Mouse (Mus musculus) lung, adult 2 months (tissue): ENCODE results near the gene Mob3a. TPM values are rescaled to one million over a fixed set of nuclear protein-coding genes. Genes with fewer than 3 reads are reported as not detected.
A peak's percentile ranks its signal among the peaks of the same experiment; 100 is the strongest.

ENCODE experiments used
- DNase-seq: peaks from one replicate; pipeline ENCODE4 v3.0.0; 2022
- H3K4me1 ChIP-seq: fragments of 200-500 bp; 2 replicates; pipeline ENCODE4 v1.6.1; 2011; ENCODE audit warnings: low read length; ENCODE audit not compliant: control insufficient read depth, insufficient read depth
- H3K4me3 ChIP-seq: fragments of 200-500 bp; replicated peaks from 2 replicates; pipeline ENCODE3; 2011; ENCODE audit warnings: low read depth, mild to moderate bottlenecking, control low read depth, low read length; ENCODE audit errors: extremely low read depth
- CTCF ChIP-seq: fragments of 200-500 bp; IDR thresholded peaks from 2 replicates; pipeline ENCODE4 v1.5.1; 2011; ENCODE audit warnings: mild to moderate bottlenecking, low read length, control low read depth; ENCODE audit not compliant: insufficient read depth
- POLR2A ChIP-seq: fragments of 200-500 bp; IDR thresholded peaks from 2 replicates; pipeline ENCODE4 v1.6.1; 2011; ENCODE audit warnings: low read depth, mild to moderate bottlenecking, control low read depth, low read length, borderline replicate concordance; ENCODE audit errors: extremely low read depth
- WGBS: fragments of 180-500 bp; shearing (Covaris S2); methylation state at CpG from one replicate; pipeline ENCODE4 v1.1.7; 2018; 5-methylcytosine and 5-hydroxymethylcytosine counted together
- polyA plus RNA-seq: library from polyadenylated mRNA; depleted of rRNA; stranded (reverse); fragments of >200 nt; gene quantifications from 2 replicates; pipeline ENCODE4 v1.2.3, GENCODE M21; 2012; rRNA removed

The Mob3a gene
- 51.5 and 52.4 TPM in 2 replicates for polyA plus RNA-seq

DNA sequence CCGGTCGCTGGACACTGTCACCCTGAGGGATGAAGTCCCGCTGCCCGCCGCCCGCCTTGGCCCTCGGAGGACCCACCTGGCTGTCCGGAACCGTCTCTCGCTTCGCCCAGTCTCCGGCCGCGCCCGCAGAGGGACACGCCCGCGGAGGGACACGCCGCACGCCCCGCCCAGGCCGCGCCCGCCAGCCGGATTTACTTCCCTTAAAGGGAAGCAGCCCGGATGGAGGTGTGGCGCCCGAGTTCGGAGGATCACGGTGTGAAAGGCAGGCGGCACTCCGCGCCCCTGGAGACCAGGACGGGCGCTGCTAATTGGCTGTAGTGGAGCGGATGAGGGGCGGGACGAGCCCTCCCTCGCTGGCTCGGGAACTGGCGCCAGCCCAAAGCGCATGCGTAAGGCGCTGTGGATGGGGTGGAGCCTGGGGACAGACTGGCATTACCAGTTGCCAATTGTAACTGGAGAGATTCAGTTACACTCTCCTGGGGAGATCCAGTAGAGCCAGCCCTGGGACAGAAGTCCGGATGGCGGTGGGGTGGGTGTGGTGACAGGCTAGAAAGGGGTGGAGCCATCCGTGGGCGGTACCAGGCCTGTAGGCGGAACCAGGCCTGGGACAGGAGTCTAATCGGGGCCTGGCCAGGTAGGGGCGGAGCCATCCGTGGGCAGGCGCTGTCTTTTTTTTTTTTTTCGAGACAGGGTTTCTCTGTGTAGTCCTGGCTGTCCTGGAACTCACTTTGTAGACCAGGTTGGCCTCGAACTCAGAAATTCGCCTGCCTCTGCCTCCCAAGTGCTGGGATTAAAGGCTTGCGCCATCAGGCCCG is at the start of gene Mob3a, which contains the start of gene Izumo4:
Gene Mob3a (minus strand): TSS at position 257 of the 815 bp plus-strand sequence.
Gene Izumo4 (plus strand): TSS at position 464 of the 815 bp plus-strand sequence.
- TF ChIP-seq POLR2A, result peak; percentile 46; the same call in 1 of the 2 replicates
- no peak for TF ChIP-seq CTCF
- peak; percentile 98 for DNase-seq
- Histone ChIP-seq H3K4me3 (peak within 1 kb of the TSS; percentile 91), H3K4me1 (0 out of 2 replicates have a peak, but pooled peaks cover 7% of the 10 kb centered on the region)
- WGBS, result under 1% methylated on average over 59 of the region's 59 CpGs

DNA sequence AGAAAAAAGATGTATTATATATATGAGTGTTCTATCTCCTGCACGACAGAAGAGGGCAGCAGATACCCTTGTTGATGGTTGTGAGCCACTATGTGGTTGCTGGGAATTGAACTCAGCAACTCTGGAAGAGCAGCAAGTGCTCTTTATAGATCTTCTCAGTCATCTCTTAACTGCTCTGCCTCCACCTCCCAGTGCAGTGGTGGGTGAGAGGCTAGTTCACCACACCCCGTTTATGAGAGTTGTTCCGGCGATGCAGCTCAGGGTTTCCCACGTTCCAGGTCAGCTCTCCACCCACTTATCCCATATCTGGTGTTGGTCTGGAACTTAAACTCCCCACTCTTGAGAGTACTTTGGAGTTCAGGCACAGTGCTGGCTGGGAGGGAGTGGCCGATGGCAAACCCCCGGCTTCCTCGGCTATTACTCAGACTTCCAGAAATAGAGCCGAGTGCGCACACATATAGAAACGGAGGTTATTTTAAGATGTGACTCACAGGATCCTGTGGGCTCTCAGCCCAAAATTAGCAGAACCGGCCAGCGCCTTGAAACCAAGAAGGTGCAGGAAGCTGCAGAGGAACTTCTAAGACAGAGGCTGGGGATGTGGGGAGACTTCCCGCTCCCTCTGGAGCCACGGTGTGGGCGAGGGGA is 49.5 kb upstream of the Mob3a start:
- peak; percentile 62 for DNase-seq
- TF ChIP-seq CTCF (peak; percentile 28; the same call in 1 of the 2 replicates), POLR2A (peak; percentile 36; the same call in 1 of the 2 replicates)
- H3K4me1 ChIP-seq, result peaks cover 10% of the 10 kb centered on the region
- H3K4me3 ChIP-seq, result peak overlapping the region; percentile 6
- under 1% methylated on average over 16 of the region's 16 CpGs for WGBS

DNA sequence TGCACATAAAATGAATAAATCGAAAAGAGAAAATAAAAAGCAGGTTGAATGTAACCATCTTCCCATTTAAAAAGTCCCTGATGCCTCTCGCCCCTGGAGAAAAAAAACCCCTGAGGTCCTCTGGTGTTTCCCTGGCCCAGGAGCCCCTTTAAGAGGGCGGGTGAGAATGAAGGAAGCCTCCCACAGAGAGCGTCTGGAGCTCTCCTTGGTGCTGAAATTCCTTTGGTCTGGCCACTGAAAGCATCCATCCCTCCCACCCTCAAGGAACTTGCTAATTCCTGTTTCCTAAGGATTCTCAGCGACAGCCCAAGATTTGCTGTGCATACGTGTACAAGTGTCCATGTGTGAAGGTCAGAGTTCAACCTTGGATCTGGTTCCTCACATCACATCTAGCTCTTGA is 46.8 kb upstream of the Mob3a start:
- H3K4me3 ChIP-seq, result no peak overlapping the region
- H3K4me1 ChIP-seq, result peaks cover 6% of the 10 kb centered on the region; the same call in 1 of the 2 replicates
- WGBS, result 8% methylated on average over 6 of the region's 6 CpGs
- DNase-seq, result peak; percentile 42
- TF ChIP-seq CTCF, result no peak
- TF ChIP-seq POLR2A, result no peak

DNA sequence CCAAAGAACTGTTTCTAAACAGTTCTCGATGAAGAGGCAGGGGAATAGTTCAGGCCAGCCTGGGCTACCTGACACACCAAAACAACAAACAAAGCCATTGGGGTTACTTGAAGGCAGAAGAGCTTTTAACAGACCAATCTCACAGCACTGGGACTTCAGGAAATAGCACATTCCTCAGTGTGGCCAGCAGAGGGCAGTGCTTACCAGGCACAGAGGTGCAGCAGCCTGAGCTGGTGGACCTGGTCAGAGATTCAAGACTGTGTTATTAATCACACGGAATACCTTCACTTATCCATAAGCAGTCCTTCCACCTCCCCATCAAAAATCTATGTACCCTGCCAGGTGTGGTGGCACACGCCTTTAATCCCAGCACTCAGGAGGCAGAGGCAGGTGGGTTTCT is 45.6 kb upstream of the Mob3a start:
- 10% methylated on average over 3 of the region's 3 CpGs for whole genome bisulfite sequencing
- Histone ChIP-seq H3K4me1 (peaks cover 5% of the 10 kb centered on the region; the same call in 1 of the 2 replicates), H3K4me3 (no peak overlapping the region)
- TF ChIP-seq POLR2A (no peak), CTCF (peak; percentile 100)
- DNase-seq, result peak; percentile 81

DNA sequence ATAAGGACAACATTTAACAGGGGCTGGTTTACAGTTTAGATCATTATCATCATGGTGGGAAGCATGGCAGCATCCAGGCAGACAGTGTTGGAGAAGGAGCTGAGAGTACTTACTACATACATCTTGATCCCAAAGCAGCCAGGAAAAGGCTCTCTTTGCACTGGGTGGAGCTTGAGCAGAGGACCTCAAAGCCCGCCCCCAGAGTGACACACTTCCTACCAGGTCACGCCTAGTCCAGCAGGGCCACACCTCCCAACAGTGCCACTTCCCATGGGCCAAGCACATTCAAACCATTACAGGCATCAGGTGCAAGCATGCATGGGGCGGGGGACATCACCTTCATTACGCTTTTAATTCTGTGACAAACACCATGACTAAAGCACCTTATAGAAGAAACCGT is 42.5 kb upstream of the Mob3a start:
- Histone ChIP-seq H3K4me3 (no peak overlapping the region), H3K4me1 (peaks cover 10% of the 10 kb centered on the region; the same call in 1 of the 2 replicates)
- TF ChIP-seq CTCF (no peak), POLR2A (no peak)
- peak; percentile 53 for DNase-seq
- 25% methylated on average over 5 of the region's 5 CpGs for WGBS

DNA sequence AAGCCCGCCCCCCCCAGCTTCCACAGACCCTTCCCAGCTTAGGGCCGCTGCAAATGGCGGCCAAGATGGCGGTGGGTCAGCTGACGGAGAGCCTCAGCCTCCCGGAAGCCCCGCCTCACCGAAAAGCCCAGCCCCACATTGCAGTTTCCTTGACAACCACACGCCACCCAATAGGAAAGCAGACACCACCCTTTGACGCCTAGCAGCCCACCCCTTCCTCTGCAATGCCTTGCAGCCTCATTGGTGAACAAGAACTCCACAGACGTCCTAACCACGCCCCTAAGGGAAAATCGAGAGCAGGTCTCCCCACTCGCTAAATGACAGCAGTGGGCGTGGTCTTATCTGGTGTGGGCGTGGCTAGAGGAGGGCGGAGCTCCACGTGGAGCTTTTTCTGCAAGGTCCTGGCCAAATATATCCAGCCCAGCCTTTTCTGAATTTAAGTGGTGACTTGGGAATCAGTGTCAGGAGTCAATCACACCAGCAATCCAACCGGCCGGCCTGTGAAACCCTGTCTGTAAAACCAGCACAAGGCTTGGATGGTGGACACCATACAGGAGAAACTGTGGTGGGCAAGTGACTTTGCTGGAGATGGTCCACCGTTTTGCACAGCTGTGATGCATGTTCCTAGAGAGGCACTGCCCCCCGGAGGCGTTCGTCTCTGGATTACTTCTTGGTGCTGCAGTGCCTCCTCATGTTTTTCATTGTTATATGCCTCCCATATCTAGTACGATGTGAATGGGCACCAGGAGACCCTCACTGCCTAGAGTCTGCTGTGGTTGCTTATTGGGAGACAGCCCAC is 40.6 kb upstream of the Mob3a start, which contains the start of gene Ap3d1:
Gene Ap3d1 (minus strand): TSS at position 85 of the 799 bp plus-strand sequence.
- Histone ChIP-seq H3K4me3 (peak within 1 kb of the TSS; percentile 92), H3K4me1 (peaks cover 17% of the 10 kb centered on the region)
- 2% methylated on average over 25 of the region's 25 CpGs for WGBS
- TF ChIP-seq POLR2A, result peak; percentile 70; the same call in 1 of the 2 replicates
- TF ChIP-seq CTCF, result no peak
- DNase-seq, result peak; percentile 97

DNA sequence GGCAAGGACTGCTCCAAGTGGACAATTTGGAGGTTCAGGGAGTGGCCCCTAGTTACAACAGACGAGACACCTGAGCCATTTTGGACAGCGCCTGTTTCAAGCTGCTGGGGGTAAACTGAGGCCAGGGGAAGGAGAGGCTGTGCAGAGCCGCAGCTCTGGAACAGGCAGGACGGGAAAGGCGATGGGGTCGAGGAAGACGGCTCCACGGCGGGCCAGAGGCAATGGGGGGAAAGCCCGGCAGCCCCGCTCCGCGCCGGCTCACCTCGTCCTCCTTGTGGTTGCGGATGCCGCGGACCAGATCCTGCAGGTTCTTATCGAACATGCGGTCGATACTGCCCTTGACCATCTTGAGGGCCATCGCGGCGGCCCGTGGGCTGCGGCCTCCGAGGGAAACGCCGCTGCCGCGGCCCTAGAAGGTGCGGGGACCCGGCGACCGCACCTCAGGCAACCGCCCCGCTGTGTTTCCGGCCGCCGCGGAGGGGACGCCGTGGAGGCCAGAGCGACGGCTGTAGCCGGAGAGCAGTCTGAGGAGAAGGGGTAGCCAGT is 39.9 kb upstream of the Mob3a start:
- no peak for TF ChIP-seq POLR2A
- TF ChIP-seq CTCF, result no peak
- DNase-seq, result no peak
- H3K4me1 ChIP-seq, result peaks cover 22% of the 10 kb centered on the region
- H3K4me3 ChIP-seq, result peak overlapping the region; percentile 92
- under 1% methylated on average over 46 of the region's 46 CpGs for WGBS

DNA sequence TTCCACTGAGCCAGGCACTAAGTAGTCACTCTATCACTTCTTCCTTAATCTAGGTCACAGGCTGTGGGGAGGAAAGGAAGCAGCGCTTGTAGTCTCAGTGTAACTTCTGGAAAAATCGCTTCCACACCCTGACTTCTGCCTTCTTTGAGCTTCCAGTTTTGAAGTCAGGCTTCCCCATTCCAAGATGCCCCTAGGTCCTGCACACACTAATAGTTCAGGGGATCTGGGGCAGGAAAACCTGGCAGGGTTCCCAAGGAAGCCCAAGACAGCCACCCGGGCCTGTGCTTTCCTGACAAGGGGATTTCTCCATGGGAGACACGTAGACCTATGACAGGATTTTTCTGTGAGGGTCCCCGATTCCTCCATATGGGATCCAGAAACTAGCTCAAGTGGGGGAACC is 39.4 kb upstream of the Mob3a start:
- 4% methylated on average over 5 of the region's 5 CpGs for WGBS
- DNase-seq, result peak; percentile 40
- peaks cover 26% of the 10 kb centered on the region for H3K4me1 ChIP-seq
- peak overlapping the region; percentile 92 for H3K4me3 ChIP-seq
- no peak for TF ChIP-seq POLR2A
- no peak for TF ChIP-seq CTCF

DNA sequence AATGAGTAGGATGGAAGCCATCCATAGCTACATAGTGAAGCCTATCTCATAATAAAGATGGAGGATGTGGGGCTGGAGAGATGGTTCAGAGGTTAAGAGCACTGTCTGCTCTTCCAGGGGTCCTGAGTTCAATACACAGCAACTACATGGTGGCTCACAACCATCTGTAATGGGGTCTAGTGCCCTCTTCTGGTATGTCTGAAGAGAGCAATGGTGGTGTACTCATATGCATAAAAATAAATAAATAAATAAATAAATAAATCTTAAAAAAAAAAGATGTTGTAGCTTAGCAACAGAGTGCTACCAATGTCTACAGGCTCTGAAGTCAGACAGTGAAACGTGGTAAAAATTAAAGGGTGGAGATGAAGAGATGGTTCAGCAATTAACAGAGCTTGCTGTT is 36.9 kb upstream of the Mob3a start:
- Histone ChIP-seq H3K4me1 (peaks cover 30% of the 10 kb centered on the region), H3K4me3 (no peak overlapping the region)
- 50% methylated on average over 1 of the region's 1 CpGs for WGBS
- DNase-seq, result no peak
- TF ChIP-seq POLR2A (no peak), CTCF (no peak)
